Mouse (Mus musculus) hindbrain, postnatal 0 days (tissue): ENCODE results near the gene Pde4b. TPM values are rescaled to one million over a fixed set of nuclear protein-coding genes. Genes with fewer than 3 reads are reported as not detected.

Experiments
- ATAC-seq: fragments of 200-750 bp; cut with Nextera tagmentation; 2 replicates; pipeline ENCODE4 v1.8.0; 2017; ENCODE audit warnings: mild to moderate bottlenecking, moderate TSS enrichment, moderate library complexity
- DNase-seq: peaks from one replicate; pipeline ENCODE4 v3.0.0-alpha.2; 2015; ENCODE audit warnings: low spot score
- H3K27ac ChIP-seq: fragments of 300-500 bp; sonication (generic); 2 replicates; pipeline ENCODE4 v1.5.1; 2014; ENCODE audit warnings: mild to moderate bottlenecking
- H3K27me3 ChIP-seq: fragments of 300-500 bp; sonication (generic); 2 replicates; pipeline ENCODE4 v1.6.1; 2014; ENCODE audit warnings: low read length, mixed read lengths; ENCODE audit not compliant: insufficient read depth
- H3K36me3 ChIP-seq: fragments of 300-500 bp; sonication (generic); 2 replicates; pipeline ENCODE4 v1.6.1; 2014; ENCODE audit warnings: low read length, mixed read lengths; ENCODE audit not compliant: insufficient read depth
- H3K4me1 ChIP-seq: fragments of 300-500 bp; sonication (generic); 2 replicates; pipeline ENCODE4 v1.6.1; 2014; ENCODE audit warnings: antibody characterized with exemption, low read length, mixed read lengths; ENCODE audit not compliant: insufficient read depth
- H3K4me2 ChIP-seq: fragments of 300-500 bp; sonication (generic); 2 replicates; pipeline ENCODE4 v1.6.1; 2014; ENCODE audit warnings: low read depth, mild to moderate bottlenecking, low read length, moderate library complexity, mixed read lengths
- H3K4me3 ChIP-seq: fragments of 300-500 bp; sonication (generic); 2 replicates; pipeline ENCODE4 v1.5.1; 2014; ENCODE audit warnings: low read length
- H3K9ac ChIP-seq: fragments of 300-500 bp; sonication (generic); replicated peaks from 2 replicates; pipeline ENCODE4 v1.6.1; 2014; ENCODE audit warnings: mild to moderate bottlenecking, low read length, moderate library complexity, mixed read lengths
- H3K9me3 ChIP-seq: fragments of 300-500 bp; sonication (generic); 2 replicates; pipeline ENCODE4 v1.6.1; 2016; ENCODE audit warnings: low read length, mixed read lengths
- CTCF ChIP-seq: IDR thresholded peaks from 2 replicates; pipeline ENCODE4 v1.5.1; 2016; ENCODE audit warnings: antibody characterized with exemption, control low read depth, low read depth
- WGBS: fragments of 180-500 bp; shearing (Covaris S2); extraction: QIAGEN DNeasy Blood & Tissue Kit; methylation state at CpG from one replicate; pipeline ENCODE4 v1.1.7; 2014; 5-methylcytosine and 5-hydroxymethylcytosine counted together
- polyA plus RNA-seq: library from polyadenylated mRNA; unstranded; fragments of >200 nt; fragmentation: Nextera tagmentation; extraction: Ambion mirVana; gene quantifications from 2 replicates; pipeline ENCODE4 v1.2.1, GENCODE M21; 2015
- total RNA-seq: library from RNA; depleted of rRNA; stranded (reverse); fragments of >200 nt; gene quantifications from 2 replicates; pipeline ENCODE4 v1.2.3, GENCODE M21; 2014

Gene Pde4b
- total and polyA plus RNA-seq, 2 experiments from 2014 or later: 46.8 to 62.5 TPM

DNA sequence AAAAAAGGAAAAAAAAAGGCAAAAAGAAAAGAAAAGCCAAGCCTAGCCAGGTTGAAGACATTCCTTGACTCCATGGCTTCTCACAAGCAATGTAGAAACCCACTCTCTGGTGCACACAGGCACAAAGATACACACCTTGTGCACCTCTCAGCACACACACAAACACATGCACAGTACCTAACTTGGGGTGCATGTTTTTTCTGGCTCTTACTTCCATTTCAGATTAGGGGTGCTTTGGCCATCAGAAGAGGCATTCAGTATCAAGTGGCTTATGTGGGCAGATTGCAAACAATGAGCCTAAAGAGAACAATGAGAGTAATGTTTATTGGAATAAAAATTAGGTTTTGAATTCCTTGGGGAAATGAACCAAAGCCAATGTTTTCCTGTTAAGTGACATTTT lies 166.7 kb downstream of the Pde4b start:
- TF ChIP-seq CTCF: no peak
- DNase-seq: no peak
- Histone ChIP-seq H3K4me2 (peak overlapping the region; percentile 88), H3K4me3 (peak overlapping the region; percentile 47; the same call in 1 of the 2 replicates), H3K27ac (peak overlapping the region; percentile 77; the same call in 1 of the 2 replicates), H3K4me1 (no peaks in the 10 kb centered on the region), H3K9me3 (no peaks in the 10 kb centered on the region), H3K9ac (no peak overlapping the region), H3K27me3 (no peaks in the 10 kb centered on the region), H3K36me3 (no peaks in the 10 kb centered on the region)
- no peak for ATAC-seq

DNA sequence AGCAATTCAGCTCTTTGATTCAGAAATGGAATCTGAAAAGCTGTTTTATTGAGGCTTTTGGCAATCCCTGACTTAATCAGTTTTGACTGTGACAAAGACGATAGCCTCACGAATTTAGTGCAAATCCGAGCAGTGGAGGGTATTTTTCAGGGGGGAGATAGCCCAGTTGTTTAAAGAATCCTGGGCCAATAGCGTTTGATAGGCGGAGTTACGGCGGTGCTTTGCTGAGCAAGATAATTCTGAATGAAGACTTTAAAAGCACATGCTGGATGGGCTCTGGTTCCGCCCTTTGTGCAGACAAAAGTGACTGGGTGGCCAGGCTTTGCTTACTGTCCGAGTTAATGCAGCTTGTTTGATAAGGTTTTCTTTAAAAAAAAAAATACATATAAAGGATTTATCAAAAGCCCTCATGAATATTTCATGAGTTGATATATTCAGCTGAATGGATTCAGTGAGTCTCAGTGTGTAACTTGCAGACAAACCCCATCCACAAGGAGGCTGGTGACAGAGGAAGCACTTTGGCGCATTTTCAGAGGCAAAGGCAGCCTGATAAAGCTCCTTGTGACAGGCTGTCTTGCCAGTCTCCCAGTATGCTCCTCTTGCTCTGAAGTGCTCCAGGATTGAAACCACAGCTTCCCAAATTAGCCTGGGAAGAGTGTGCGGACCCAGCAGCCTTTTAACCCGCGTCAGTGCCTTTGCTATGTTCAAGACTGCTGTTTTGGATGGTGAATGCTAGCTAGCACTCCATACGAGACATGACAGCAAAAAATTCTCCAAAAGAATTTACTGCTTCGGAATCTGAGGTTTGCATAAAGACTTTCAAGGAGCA lies 167.3 kb downstream of the Pde4b start:
- Histone ChIP-seq H3K4me3 (peak overlapping the region; percentile 47), H3K9ac (peak overlapping the region; percentile 55), H3K36me3 (no peaks in the 10 kb centered on the region), H3K27ac (peak overlapping the region; percentile 77), H3K4me1 (no peaks in the 10 kb centered on the region), H3K27me3 (no peaks in the 10 kb centered on the region), H3K4me2 (peak overlapping the region; percentile 88), H3K9me3 (no peaks in the 10 kb centered on the region)
- ATAC-seq (peak; percentile 87), DNase-seq (peak; percentile 78)
- 2% methylated on average over 15 of the region's 15 CpGs for WGBS
- peak; percentile 47 for TF ChIP-seq CTCF

DNA sequence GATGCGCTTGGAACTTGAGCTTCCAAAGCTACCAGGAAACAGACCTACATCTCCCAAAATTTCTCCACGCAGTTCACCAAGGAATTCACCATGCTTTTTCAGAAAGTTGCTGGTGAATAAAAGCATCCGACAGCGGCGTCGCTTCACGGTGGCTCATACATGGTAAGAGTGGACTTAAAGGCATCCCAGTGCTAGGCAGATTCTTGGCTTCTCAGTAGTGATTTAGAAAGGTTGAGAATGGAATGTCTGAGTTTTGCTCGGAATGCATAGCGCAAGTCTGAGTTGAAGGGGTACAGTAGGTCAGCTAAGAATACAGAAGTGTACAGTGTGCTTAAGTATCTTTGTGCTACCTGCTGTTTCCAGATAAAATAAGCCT lies 167.9 kb downstream of the Pde4b start:
- TF ChIP-seq CTCF: no peak
- no peak for DNase-seq

DNA sequence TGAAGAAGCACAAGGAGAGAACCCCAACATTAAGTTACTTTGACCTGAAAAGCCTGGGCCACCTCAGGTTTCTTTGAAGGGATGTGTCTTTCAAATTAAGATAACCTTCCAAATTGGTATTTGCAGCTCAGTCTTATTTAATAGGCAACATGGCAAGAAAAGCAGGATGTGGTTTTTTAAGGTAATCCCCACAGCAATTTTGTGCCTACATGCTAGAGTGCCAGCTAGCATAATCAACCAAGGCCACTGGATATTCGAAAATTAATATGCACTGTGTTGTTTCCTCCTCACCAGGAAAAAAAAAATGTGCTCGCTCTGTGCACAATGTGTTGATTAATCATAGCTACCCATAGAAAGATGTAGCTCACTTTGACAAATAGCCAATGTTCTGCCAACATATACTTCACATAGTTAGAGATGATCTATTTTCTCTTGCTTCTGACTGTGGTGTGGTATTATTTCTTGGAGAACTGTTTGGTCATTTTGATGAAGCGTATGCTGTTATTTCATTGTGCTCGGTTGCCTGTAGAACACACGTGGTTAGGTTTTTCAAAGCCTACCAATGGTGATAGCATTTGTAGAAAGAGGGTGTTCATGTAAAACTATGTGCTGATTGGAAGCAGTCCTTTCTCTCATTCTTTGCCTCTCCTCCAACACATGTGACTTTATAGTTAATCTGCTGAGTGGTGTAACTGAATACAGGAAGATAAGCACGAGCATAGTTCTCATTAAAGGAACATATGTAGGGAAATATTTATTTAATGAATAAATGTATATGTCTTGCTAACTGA lies 169.0 kb downstream of the Pde4b start:
- WGBS: 43% methylated on average over 6 of the region's 6 CpGs
- no peaks in the 10 kb centered on the region for H3K36me3 ChIP-seq
- H3K4me1 ChIP-seq: no peaks in the 10 kb centered on the region
- H3K27ac ChIP-seq: 0 out of 2 replicates have a peak overlapping the region, but pooled peaks have one; percentile 4
- peak overlapping the region; percentile 47 for H3K4me3 ChIP-seq
- peak overlapping the region; percentile 88 for H3K4me2 ChIP-seq
- DNase-seq (peak; percentile 47), ATAC-seq (peak; percentile 80)
- no peaks in the 10 kb centered on the region for H3K9me3 ChIP-seq
- no peaks in the 10 kb centered on the region for H3K27me3 ChIP-seq
- no peak overlapping the region for H3K9ac ChIP-seq
- no peak for TF ChIP-seq CTCF

More for the DNA sequence above, 167.9 kb downstream of the Pde4b start:
- H3K4me1 ChIP-seq: no peaks in the 10 kb centered on the region
- peak overlapping the region; percentile 55 for H3K9ac ChIP-seq
- no peak for ATAC-seq
- H3K27me3 ChIP-seq: no peaks in the 10 kb centered on the region
- H3K9me3 ChIP-seq: no peaks in the 10 kb centered on the region
- 7% methylated on average over 9 of the region's 9 CpGs for WGBS
- H3K4me2 ChIP-seq: peak overlapping the region; percentile 88
- peak overlapping the region; percentile 47 for H3K4me3 ChIP-seq
- no peaks in the 10 kb centered on the region for H3K36me3 ChIP-seq
- H3K27ac ChIP-seq: peak overlapping the region; percentile 77

DNA sequence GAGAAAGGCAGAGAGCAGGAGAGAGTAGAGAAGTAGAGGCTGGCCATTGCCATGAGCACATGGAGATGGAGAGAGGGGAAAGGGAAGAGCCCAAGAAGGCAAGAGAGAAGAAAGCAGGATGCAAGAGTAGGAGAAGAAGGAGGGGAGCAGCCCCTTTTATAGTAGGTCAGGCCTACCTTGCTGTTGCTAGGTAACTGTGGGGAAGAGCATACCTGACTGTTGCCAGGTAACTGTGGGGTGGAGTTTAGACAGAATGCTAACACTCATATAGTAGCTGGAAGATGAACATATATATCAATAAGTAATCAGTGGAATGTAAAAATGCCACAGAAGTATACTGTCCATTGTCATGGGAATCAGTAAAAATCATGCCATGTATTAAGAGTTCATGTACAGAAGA lies 172.9 kb downstream of the Pde4b start:
- no peak for TF ChIP-seq CTCF
- H3K9ac ChIP-seq: no peak overlapping the region
- H3K4me2 ChIP-seq: no peak overlapping the region
- H3K27me3 ChIP-seq: no peaks in the 10 kb centered on the region
- no peak for DNase-seq
- H3K9me3 ChIP-seq: no peaks in the 10 kb centered on the region
- no peaks in the 10 kb centered on the region for H3K4me1 ChIP-seq
- no peaks in the 10 kb centered on the region for H3K36me3 ChIP-seq
- H3K27ac ChIP-seq: no peak overlapping the region
- H3K4me3 ChIP-seq: no peak overlapping the region
- ATAC-seq: no peak

DNA sequence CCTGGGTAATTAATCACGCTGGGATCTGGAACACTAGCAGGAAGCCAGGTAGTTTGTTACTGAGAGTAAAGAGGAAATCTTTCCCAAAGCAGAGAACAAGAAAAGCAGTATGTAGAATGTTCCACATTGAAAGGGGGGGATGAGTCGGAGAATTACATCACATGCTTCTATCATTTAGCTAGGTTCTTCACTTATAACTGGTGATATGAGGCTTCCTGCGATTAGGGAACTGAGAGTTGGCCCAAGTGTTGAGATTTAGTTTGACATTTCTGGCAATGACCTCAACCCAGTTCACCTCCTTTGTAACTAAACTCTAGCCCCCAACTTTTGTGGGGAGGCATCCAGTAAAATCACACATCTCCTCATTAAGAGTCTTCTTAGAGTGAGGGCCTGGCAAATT lies 185.0 kb downstream of the Pde4b start:
- DNase-seq: no peak
- no peak for TF ChIP-seq CTCF
- no peak overlapping the region for H3K27ac ChIP-seq

More for the DNA sequence above, 185.0 kb downstream of the Pde4b start:
- H3K27me3 ChIP-seq: no peaks in the 10 kb centered on the region
- no peaks in the 10 kb centered on the region for H3K4me1 ChIP-seq
- no peak for ATAC-seq
- no peak overlapping the region for H3K4me2 ChIP-seq
- H3K4me3 ChIP-seq: no peak overlapping the region
- H3K9ac ChIP-seq: no peak overlapping the region
- H3K9me3 ChIP-seq: no peaks in the 10 kb centered on the region
- 83% methylated on average over 3 of the region's 3 CpGs for WGBS
- H3K36me3 ChIP-seq: no peaks in the 10 kb centered on the region
